Mouse (Mus musculus): ENCODE results near the gene Dmbx1.

Dmbx1 gene

DNA sequence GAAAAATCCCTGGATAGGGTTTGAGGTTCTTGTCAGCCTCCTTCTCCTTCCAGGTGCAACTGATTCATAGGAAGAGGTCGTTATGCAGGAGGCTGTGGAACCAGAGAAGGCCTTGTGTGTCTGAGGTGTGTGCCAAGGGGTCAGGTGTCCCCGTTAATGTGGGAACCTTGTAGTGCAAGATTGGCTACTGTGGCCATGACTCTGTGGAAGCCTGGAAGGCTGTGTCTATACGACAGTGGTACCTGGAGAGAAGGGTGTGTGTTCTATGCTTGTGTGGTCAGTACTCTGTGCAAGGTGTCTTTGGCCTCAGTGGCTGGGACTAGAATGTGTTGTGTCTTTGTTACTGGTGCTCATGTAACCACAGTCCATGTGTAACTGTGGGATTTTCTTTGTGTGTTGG is 955 bp upstream of the Dmbx1 start:
- no peak for DNase-seq (ENCODE audit: low spot score in 2 of 2)

DNA sequence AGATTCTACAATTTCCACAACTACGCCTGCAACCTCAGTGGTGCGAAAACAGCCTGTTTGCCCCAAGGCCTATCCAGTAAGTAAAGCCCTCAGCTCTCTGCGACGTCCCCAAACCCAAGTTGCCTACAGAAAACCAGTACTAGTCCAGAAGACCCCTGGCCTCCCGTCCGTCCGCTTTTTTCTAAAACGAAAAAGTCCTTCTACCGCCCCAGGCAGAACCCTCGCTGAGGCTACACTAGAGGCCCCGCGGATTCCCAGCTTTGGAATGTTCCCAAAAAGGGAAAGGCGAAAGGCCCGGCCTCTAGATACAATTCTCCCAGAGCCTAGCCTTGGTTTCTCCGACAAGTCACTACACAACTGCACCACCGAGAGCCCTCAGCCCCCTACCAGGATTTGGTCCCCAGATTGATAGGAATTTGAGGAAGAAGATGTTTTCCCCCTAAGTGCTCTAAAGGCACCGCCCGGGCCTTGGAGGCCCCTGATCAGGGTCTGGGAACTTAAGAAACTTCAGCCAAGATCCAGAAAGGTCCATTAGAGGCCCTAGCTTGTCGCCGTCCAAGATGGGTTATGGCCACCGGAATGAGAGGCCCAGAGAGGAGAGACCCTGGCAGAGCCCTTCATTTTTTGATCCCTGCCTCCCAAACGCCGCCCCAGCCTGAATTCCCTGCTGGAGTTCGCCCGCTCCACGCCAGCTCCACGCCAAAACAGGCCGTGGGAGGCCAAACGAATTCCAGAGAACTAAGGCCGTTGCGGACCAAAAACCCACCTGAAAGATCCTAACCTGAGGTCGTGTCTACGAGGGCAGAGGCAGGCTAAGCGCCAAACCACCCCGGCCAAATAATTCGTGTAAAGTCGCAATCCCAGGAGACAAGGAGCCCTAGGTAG is 1.2 kb downstream of the Dmbx1 start:
- DNase-seq (ENCODE audit: low spot score in 2 of 2) = peak in 1 of 2 experiments; percentile 30

DNA sequence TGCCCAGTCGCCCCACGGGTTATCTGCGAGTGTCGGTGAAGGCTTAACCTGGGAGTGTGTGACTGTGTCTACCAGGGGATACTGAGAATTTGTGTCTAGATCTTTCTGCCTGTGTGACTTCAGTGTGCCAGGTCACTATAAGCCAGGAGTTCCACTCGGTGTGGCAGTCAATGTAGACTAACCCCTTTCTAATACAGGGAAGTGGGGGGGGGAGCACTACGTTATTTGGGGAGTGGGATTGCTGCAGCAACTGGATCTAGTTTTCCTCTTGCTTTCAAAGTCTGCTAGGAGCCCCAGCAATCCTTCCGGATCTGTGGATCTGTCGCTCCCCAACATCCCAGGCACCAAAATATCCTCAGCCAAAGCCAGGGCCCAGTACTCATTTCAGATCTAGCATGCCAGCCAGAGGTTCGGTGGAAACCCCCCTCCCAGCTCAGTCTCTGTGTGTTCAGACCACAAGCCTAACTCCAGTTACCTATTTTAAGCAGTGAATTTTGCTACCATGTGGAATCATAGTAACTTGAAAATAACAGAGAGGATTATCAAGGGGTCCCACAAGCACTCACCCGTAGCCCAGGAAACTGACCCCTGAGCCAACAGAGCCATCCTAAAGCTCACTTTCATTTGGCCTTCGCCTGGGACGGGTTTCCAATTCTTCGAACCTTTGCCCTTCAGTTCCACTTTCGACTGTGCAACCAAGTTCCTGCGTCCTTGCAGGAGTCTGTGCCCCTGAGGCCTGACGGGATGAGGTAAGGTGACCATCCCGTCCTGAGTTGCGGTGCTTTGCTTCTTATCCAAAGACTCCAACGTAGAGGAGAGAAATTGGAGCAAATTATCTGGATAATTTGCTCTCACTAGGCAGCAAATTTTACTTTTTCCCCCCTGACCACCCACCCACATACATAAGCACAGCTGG is 2.4 kb downstream of the Dmbx1 start:
- DNase-seq (ENCODE audit: low spot score in 2 of 2) = no peak

DNA sequence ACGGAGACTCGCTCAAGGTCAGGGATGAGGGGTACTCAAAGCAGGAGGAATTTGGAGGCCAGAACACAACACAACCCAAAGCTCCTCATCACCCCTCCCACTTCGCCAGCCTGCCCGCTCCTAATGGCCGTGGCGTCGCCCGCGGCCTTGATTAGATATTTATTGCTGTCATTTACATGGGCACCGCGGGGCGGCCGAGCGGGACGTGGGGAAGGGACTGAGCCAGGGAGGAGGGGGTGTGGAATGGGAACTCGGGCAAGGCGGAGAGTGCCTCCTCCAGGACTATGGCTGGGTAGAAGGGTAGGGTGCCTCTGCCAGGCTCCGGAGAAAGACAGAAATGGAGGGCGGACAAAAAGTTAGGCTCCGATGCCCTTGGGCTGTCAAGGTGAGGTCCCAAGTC is 3.1 kb downstream of the Dmbx1 start:
- DNase-seq (ENCODE audit: low spot score in 2 of 2) = no peak

DNA sequence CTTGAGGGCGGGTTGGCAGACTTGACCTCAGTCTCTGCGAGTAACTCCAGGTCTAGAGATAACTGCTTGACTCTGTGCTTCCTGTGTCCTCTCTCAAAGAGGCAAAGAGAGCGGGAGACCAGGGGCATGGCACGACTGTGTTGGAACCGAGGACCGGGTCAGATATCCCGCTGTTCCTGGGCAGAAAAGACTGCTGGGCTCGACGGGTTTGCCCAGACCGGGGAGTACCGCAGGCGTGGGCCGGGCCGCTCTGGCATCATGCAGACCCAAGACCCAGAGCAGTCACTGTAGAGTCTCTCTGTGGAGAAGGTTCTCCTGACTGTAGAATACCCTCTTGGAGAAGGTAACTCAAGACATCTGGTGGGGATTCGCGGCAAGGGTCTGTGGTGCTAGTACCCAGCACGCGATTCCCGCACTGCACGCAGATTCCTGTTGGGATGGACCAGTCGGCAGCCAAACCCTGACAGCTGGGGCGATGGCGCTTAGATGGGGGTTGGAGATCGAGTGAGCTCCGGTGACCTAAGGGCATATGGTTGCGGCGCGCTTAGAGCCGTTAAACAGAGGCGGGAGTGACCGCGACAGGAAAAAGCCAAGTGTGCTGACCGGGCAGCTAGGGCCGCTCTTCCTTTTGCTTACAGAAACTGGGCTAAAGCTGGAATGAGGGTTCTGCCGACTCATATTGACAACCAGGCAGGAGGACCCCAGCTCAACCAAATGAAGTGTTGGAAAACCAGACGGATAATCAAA is 3.7 kb downstream of the Dmbx1 start:
- no peak for DNase-seq (ENCODE audit: low spot score in 2 of 2)

DNA sequence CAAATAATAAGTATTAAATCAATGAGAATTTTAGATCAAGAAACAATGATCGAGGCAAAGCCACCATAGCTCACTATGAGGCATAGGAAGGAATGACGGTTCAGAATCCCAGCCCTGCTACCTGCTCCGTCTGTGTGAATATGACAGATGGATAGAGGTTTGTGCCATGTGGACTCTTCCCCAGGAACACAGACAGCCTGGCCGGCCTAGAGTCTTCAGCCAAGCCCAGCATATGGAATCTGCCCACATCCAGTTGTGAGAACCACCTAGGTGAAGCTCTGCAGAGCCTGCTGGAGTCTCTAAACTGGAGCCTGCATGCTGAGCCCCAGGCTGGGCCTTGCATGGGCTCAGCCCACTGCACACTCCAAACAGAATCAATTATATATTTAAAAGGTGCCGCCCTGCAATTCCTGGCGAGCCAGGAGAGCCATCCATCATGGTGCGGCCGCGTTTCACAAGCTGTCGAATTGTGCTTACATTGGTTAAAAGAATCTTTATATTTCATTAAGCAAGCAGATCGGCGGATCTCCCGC is 8.1 kb downstream of the Dmbx1 start:
- DNase-seq (ENCODE audit: low spot score in 2 of 2) = no peak

DNA sequence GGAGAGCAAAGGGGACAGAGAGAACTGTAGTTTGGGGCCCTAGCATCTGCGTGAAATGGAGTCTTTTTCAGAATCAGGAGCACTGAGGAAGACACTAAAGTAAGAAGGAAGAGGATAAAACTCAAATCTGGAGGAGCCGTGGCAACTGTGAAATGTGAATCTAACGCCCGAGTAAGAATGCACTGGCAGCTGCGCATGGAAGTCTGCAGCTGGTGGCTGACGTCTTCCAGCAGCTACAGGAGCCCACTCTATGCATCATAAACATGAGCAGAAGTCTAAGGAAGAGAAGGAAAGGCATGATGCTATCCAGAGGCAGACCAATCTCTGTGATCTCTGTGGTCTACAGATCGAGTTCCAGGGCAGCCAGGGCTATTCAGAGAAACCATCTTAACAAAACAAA is 12.1 kb downstream of the Dmbx1 start:
- DNase-seq (ENCODE audit: low spot score in 2 of 2) = no peak

DNA sequence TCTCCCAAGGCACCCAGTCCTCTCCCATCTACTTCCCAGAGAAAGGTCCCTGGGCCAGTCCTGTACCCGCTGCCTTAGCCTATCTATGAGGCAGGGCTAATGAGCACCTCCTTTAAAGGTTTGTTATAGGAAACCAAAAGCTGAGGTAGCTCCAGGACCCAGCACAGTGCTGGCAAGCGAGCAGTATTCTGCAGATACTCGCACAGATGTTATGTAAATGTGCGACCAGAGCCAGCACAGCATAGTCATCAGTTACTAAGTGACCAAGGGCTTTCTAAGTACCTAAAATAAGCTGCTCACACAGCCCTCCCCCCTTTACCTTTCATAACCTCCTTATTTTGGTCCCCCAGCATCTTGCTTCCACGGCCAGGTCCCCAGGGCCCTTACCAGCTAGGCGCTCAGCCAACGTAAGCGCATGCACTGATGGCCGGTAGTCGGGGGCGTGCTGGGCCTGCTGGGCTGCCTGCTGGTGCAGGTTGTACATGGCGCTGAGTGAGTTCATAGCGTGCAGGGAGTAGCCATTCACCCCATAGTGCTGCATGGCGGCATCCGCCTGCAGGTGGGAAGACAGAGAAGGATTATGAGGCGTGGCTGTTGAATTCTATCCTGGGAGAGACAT is 16.4 kb downstream of the Dmbx1 start:
- DNase-seq (ENCODE audit: low spot score in 2 of 2) = no peak

DNA sequence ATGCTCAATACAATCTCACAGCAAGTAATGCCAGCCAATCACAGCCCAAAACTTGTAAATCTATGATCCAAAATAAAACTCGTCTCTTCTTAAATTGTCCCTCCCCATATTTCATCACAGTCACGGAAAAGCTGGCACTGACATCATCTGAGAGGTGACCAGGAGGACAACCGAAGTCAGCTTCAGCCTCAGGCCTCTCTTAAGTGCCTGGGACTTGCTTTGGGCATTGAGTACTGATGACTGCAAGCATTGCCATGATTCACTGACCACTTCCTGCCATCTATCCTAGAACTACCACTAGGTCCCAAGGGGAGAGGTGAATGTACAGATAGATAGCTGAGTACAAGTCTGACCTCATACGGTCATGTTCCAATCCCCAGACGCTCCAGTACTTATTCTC is 17.0 kb downstream of the Dmbx1 start:
- no peak for DNase-seq (ENCODE audit: low spot score in 2 of 2)

DNA sequence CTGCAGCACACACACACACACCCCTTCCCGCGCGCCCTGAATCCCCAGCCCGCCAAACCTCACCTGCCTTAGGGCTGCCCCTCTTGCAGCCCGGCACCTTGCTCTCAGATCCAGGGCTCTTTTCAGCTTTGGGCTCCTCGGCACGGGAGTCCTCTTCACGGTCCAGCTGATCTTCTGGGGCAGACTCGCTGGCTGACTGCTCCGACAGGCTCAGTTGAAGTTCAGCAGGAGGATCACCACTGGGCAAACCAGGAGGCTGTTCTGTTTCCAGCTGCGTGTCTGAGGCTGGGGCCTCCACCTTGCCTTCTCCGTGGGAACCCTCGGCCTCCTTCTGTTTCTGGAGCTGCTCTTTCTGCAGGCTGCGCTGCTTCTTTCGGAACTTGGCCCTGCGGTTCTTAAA is 19.8 kb downstream of the Dmbx1 start:
- DNase-seq (ENCODE audit: low spot score in 2 of 2) = no peak

DNA sequence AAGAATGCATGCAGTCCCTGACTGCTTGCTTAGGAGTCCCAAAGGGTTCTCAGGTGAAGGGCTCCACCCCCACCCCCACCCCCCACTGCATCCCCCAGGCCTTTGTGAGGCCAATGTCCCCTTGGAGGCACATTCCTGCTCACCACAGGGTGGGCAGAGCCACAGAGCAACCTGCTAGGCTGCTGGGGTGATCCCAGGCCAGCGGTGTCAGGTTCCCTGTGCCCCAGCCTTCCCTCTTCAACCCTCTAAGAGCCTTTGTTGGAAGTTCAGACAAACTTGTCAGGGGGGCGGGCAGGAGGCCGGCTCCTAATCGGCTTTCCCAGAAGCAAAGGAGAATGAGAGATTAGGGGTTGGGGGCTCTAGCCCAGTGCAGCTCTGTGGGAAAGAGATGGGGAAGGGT is 28.1 kb downstream of the Dmbx1 start:
- DNase-seq (ENCODE audit: low spot score in 2 of 2) = no peak

DNA sequence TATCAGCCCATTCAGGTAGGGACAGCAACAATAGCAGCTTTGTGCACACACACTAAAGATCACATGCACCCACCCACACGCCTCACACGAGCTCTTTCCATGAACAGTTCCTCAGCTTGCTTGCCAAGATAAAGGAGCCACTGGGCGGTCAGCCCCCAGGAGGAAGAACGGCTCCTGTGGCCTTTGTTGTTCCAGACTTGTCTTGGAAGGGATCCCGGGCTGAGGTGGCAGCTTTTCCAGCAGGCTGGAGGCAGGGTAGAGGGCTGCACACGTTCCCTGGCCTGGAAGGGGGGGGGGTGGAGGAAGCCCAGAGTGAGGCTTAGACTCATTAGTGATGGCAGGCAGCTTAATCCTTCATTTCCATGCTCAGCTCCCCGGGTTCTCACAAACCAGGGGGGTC is 31.1 kb downstream of the Dmbx1 start:
- no peak for DNase-seq (ENCODE audit: low spot score in 2 of 2)

DNA sequence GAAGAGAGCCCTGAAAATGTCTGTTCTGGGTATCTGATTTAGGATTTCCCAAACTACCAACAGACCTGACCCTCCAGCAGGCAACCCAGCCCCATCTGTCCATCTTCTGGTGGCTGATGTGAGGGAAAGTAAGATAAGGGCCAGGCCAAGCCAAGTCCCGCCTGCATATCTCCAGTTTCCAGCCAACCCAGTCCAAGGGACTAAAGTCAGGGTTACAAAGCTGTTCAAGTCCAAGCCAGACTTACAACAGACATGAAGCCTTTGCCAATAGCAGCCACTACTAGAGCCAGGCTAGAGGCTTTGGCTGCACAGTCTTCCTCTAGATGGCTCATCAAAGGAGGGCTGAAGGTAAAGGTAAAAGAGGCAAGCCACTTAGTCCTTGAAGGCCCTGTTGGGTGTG is 31.7 kb downstream of the Dmbx1 start:
- no peak for DNase-seq (ENCODE audit: low spot score in 2 of 2)

DNA sequence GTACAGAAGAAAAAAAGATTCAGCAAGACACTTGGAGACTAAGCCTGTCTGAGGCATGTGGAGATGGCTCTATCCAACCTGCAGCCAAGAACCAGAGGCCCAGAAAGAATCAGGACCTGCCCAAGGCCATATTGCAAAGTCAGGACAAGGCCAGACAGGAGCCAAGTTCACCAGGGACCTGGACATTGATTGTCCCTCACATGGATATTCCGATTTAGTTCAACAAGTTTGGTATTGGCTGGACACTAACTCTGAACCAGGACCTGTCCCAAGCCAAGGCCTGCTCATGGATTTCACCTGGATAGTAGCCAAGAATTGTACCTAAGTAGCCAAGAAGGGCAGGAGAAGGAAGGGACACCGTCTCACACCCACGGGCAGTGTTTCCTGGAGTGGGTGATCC is 32.9 kb downstream of the Dmbx1 start:
- no peak for DNase-seq (ENCODE audit: low spot score in 2 of 2)

DNA sequence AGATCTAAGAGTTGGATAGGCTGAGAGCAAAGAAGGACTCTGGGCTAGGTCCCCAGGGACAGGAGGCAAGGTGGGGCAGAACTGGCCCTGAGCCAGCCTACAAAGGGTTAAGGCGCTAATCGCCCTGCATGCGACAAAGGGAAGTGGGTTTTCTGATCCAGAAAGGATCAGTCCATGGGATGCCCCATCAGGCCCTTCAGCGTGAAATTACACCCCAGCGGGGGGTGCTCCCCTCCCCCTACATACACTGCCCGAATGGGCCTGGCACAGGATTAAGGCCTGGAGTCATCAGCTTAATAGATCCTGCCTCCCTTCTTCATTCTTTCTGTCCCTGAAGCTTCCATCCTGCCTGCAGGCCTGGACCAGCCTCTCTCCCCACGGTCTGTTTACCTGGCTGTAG is 34.0 kb downstream of the Dmbx1 start:
- no peak for DNase-seq (ENCODE audit: low spot score in 2 of 2)

DNA sequence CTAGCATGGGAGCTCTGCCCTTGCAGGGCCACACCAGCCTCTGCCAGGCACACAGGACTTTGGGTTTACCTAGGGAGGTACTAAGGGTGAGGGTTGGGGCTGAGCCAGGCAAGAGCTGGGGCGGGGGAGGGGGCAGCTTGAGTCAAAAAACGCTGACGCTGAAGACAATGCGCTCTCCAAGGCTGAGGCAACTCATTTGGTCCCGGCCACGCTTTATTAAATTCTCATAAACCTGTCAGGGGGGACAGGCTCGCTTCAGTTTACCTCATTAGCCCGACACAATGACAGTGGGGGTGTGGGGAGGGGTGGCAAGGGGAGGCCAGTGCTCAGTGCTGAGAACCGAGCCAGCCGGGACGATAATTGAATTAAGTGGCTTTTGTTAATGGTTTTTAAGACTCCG is 35.4 kb downstream of the Dmbx1 start:
- no peak for DNase-seq (ENCODE audit: low spot score in 2 of 2)

DNA sequence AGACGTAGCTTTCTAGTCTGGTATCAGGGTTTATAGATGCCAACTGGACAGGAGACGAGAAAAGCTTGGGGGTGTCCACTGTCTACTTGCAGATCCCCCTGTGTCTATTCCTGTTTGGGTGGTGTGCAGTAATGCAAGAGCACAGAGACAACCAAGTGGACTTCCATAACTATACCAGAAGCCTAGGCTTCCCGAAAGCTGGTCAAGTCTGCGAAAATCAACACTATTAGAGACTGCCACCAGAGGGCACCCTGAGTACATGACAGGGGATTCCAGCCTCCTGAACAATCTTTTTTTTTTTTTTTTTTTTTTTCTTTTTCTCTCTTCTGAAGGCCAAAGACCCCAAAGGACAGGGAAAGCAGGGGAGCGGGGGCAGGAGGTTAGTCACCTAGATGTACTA is 36.9 kb downstream of the Dmbx1 start:
- peak; percentile 52 to 84 for DNase-seq (ENCODE audit: low spot score in 2 of 2)

DNA sequence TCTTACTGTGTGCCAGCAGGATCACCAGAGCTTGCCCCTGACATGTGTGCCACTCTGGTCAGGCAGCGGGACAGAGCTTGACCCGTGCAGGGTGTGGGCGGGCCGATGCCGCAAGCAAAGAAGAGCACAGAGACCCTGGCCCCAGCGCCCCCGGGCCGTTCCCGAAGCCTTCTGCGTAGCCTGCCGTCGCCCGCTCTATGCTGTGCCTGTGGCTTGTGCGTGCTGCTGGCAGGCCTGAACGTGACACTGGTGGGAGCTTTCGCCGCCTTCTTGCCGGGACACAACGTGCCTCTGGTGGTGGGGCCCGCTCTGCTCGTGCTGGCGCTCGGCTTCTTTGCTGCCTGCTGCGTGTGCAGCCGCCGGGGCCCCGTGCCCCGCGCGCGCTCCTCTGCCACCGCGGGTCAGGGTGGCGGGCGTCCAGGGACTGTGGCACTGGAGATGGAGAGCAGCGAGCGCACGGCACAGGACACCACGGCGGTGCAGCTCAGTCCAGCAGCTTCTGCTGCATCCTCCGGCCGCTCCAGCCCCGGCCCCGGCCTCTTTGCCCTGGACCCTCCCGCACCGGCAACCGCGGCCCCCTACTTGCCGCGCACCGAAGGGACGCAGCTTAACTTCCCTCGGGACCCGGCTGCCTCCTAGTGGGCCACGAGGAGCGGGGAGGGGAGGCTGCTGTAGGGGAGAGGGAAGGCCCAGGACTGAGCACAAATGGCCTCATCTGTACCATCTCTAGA is 41.7 kb downstream of the Dmbx1 start:
- DNase-seq (ENCODE audit: low spot score in 2 of 2) = no peak

DNA sequence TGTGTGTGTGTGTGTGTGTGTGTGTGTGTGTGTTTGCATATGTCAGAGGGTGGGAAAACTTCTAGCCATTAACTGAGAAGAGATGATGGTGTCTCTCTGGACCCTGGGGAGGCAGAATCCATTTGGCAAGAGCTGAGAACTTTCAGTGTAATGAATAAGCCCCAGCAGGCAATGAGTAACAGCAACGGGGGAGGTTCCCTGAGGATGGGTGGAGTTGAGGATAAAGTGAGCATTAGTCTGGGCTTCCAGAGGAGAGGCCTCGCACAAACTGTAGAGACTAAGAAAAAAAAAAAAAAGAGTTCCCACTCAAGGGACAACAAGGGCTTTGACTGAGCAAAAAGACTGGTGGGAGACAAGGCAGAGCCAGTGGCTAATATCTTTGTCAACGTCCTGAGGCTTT is 45.4 kb downstream of the Dmbx1 start:
- DNase-seq (ENCODE audit: low spot score in 2 of 2) = no peak

DNA sequence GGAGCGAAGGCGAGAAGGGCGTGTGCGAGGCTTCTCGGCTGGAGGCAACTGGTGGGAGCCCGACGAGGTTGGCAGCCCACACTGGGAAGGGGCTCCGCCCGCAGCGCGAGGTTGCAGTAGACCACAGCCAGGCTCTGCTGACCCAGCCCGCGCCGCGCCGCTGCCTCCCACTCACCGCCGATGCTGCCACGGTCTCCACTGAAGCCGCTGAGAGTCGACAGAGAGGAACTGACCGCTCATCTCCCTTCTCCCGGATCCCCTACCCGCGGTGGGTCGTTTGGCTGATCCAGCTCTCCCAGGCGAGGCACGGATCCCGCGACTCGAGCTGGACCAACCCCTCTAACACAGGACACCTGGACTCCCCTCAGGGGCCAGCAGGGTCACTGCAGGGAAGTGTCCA is 49.2 kb downstream of the Dmbx1 start, which contains the start of gene 6430628N08Rik:
Gene 6430628N08Rik, plus strand, starts transcription at position 113 of the 400 bp plus-strand sequence.
- no peak for DNase-seq (ENCODE audit: low spot score in 2 of 2)

DNA sequence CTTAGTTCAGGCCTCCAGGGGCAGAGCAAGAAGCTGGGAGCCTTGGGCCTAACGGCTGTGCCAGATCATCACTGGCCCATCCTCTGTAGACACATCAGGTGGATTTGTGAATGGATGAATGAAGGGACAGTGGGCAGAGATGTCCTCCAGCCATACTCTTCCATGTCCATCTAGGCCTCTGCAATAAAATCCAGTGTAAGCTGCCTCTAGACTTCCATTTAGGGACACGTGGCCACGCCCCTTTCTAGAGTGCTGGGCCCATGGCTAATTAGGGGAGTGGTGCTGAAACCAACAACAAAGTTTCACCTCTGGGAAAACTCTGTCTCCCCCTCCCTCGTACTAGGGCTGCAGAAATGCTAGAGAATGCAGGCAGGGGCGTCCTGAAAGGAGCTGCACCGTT is 49.7 kb downstream of the Dmbx1 start:
- DNase-seq (ENCODE audit: low spot score in 2 of 2) = no peak
